Mouse (Mus musculus): Measurements from ENCODE around the gene Pan3. TPM values are rescaled to one million over a fixed set of nuclear protein-coding genes. Genes with fewer than 3 reads are reported as not detected.
A peak's percentile ranks its signal among the peaks of the same experiment; 100 is the strongest.

Pan3 gene
- polyA plus RNA-seq, 1 experiment from 2014 or later = 44.7 TPM

- H3K9me3 ChIP-seq (replicated peaks; ENCODE audit: control insufficient read depth, low read length) = 0 out of 2 replicates have a peak, but pooled peaks cover 2% of the 10 kb centered on the region
- peaks cover 45% of the 10 kb centered on the region for H3K27me3 ChIP-seq (ENCODE audit: control insufficient read depth, insufficient read depth, low read length)
- peak within 1 kb of the TSS; percentile 81 for H3K4me2 ChIP-seq (ENCODE audit: low read depth, low read length)
- peaks cover 8% of the 10 kb centered on the region; the same call in 1 of the 2 replicates for H3K4me1 ChIP-seq (ENCODE audit: control insufficient read depth, insufficient read depth, low read length)
- ATAC-seq (replicated peaks; ENCODE audit: extremely low read depth, insufficient read depth, low FRiP score) = peak; percentile 58
- WGBS = 3% methylated on average over 56 of the region's 56 CpGs
- peak within 1 kb of the TSS; percentile 54 for H3K4me3 ChIP-seq (ENCODE audit: low read length)
- no peaks in the 10 kb centered on the region for H3K36me3 ChIP-seq (ENCODE audit: control insufficient read depth, insufficient read depth)
- H3K9ac ChIP-seq (ENCODE audit: low read length) = peak within 1 kb of the TSS; percentile 46
- H3K27ac ChIP-seq (ENCODE audit: low read length) = no peak within 1 kb of the TSS
These were observed 30.0 kb upstream of the Pan3 start, which contains the start of gene Flt3 for GRCm38 (mm10) chr5:147399843-147400504. TSS of gene Flt3 (minus strand) at chr5:147400489.

DNA sequence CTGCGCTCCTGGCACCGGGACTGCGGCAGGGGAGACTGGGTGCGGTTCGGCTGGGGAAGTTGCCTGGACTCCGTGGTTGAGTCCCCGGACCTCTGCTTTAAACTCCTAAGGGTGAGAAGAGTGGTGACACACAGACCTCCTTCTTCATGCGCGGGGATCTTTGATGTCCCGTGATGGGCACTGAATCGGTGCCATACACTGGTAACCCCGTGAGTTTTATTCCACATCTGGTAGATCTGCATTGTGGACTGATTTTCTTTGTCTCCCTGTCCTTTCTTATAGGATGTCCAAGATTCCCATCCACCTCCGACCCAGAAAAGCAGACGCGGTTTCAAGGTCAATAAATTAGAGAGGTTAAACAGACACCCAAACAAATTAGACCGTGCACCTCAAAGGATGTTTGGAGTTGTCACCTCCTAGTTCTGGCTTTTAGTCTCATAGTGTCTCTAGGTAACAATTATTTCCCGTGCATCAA is 29.4 kb upstream of the Pan3 start:
- H3K4me1 ChIP-seq (ENCODE audit: control insufficient read depth, insufficient read depth, low read length) = peaks cover 8% of the 10 kb centered on the region; the same call in 1 of the 2 replicates
- H3K9ac ChIP-seq (ENCODE audit: low read length) = peak overlapping the region; percentile 46
- no peak overlapping the region for H3K27ac ChIP-seq (ENCODE audit: low read length)
- no peaks in the 10 kb centered on the region for H3K36me3 ChIP-seq (ENCODE audit: control insufficient read depth, insufficient read depth)
- peaks cover 45% of the 10 kb centered on the region for H3K27me3 ChIP-seq (ENCODE audit: control insufficient read depth, insufficient read depth, low read length)
- ATAC-seq (replicated peaks; ENCODE audit: extremely low read depth, insufficient read depth, low FRiP score) = no peak
- 2% methylated on average over 17 of the region's 17 CpGs for WGBS
- peak overlapping the region; percentile 81 for H3K4me2 ChIP-seq (ENCODE audit: low read depth, low read length)
- no peaks in the 10 kb centered on the region for H3K9me3 ChIP-seq (replicated peaks; ENCODE audit: control insufficient read depth, low read length)
- H3K4me3 ChIP-seq (ENCODE audit: low read length) = peak overlapping the region; percentile 54

- Histone ChIP-seq H3K27ac (ENCODE audit: low read length) (no peak overlapping the region), H3K9ac (ENCODE audit: low read length) (no peak overlapping the region), H3K4me2 (ENCODE audit: low read depth, low read length) (peak overlapping the region; percentile 81), H3K27me3 (ENCODE audit: control insufficient read depth, insufficient read depth, low read length) (peaks cover 45% of the 10 kb centered on the region), H3K4me3 (ENCODE audit: low read length) (peak overlapping the region; percentile 54), H3K36me3 (ENCODE audit: control insufficient read depth, insufficient read depth) (no peaks in the 10 kb centered on the region), H3K4me1 (ENCODE audit: control insufficient read depth, insufficient read depth, low read length) (peaks cover 8% of the 10 kb centered on the region; the same call in 1 of the 2 replicates), H3K9me3 (replicated peaks; ENCODE audit: control insufficient read depth, low read length) (no peaks in the 10 kb centered on the region)
- ATAC-seq (replicated peaks; ENCODE audit: extremely low read depth, insufficient read depth, low FRiP score) = no peak
- 22% methylated on average over 11 of the region's 11 CpGs for WGBS
These were observed 28.9 kb upstream of the Pan3 start for GRCm38 (mm10) chr5:147401024-147401423.

GRCm38 (mm10) chr5:147402505-147402904 is 27.5 kb upstream of the Pan3 start:
- ATAC-seq (replicated peaks; ENCODE audit: extremely low read depth, insufficient read depth, low FRiP score) = no peak
- Histone ChIP-seq H3K27ac (ENCODE audit: low read length) (no peak overlapping the region), H3K9ac (ENCODE audit: low read length) (no peak overlapping the region), H3K36me3 (ENCODE audit: control insufficient read depth, insufficient read depth) (no peaks in the 10 kb centered on the region), H3K4me1 (ENCODE audit: control insufficient read depth, insufficient read depth, low read length) (peaks cover 8% of the 10 kb centered on the region; the same call in 1 of the 2 replicates), H3K9me3 (replicated peaks; ENCODE audit: control insufficient read depth, low read length) (peaks cover 2% of the 10 kb centered on the region; the same call in 1 of the 2 replicates), H3K27me3 (ENCODE audit: control insufficient read depth, insufficient read depth, low read length) (peaks cover 43% of the 10 kb centered on the region), H3K4me3 (ENCODE audit: low read length) (no peak overlapping the region), H3K4me2 (ENCODE audit: low read depth, low read length) (no peak overlapping the region)
- 25% methylated on average over 5 of the region's 5 CpGs for WGBS

- H3K36me3 ChIP-seq (ENCODE audit: control insufficient read depth, insufficient read depth) = no peaks in the 10 kb centered on the region
- peaks cover 10% of the 10 kb centered on the region for H3K27me3 ChIP-seq (ENCODE audit: control insufficient read depth, insufficient read depth, low read length)
- no peaks in the 10 kb centered on the region for H3K4me1 ChIP-seq (ENCODE audit: control insufficient read depth, insufficient read depth, low read length)
- peaks cover 2% of the 10 kb centered on the region; the same call in 1 of the 2 replicates for H3K9me3 ChIP-seq (replicated peaks; ENCODE audit: control insufficient read depth, low read length)
- no peak overlapping the region for H3K9ac ChIP-seq (ENCODE audit: low read length)
- no peak overlapping the region for H3K4me2 ChIP-seq (ENCODE audit: low read depth, low read length)
- H3K4me3 ChIP-seq (ENCODE audit: low read length) = no peak overlapping the region
- H3K27ac ChIP-seq (ENCODE audit: low read length) = no peak overlapping the region
- ATAC-seq (replicated peaks; ENCODE audit: extremely low read depth, insufficient read depth, low FRiP score) = no peak
- WGBS = 74% methylated on average over 5 of the region's 5 CpGs
These were observed 23.8 kb upstream of the Pan3 start for GRCm38 (mm10) chr5:147406135-147406534.

- no peak overlapping the region for H3K9ac ChIP-seq (ENCODE audit: low read length)
- H3K4me3 ChIP-seq (ENCODE audit: low read length) = peak overlapping the region; percentile 38
- H3K9me3 ChIP-seq (replicated peaks; ENCODE audit: control insufficient read depth, low read length) = peaks cover 2% of the 10 kb centered on the region; the same call in 1 of the 2 replicates
- peak overlapping the region; percentile 58 for H3K4me2 ChIP-seq (ENCODE audit: low read depth, low read length)
- no peaks in the 10 kb centered on the region for H3K36me3 ChIP-seq (ENCODE audit: control insufficient read depth, insufficient read depth)
- H3K27ac ChIP-seq (ENCODE audit: low read length) = no peak overlapping the region
- H3K4me1 ChIP-seq (ENCODE audit: control insufficient read depth, insufficient read depth, low read length) = no peaks in the 10 kb centered on the region
- H3K27me3 ChIP-seq (ENCODE audit: control insufficient read depth, insufficient read depth, low read length) = no peaks in the 10 kb centered on the region
- no peak; the same call in 1 of the 2 replicates for ATAC-seq (replicated peaks; ENCODE audit: extremely low read depth, insufficient read depth, low FRiP score)
- 40% methylated on average over 29 of the region's 29 CpGs for WGBS
These were observed 21.2 kb upstream of the Pan3 start for GRCm38 (mm10) chr5:147408731-147409130.

GRCm38 (mm10) chr5:147410585-147410984 is 19.4 kb upstream of the Pan3 start:
- H3K4me2 ChIP-seq (ENCODE audit: low read depth, low read length) = no peak overlapping the region
- H3K27ac ChIP-seq (ENCODE audit: low read length) = no peak overlapping the region
- no peak for ATAC-seq (replicated peaks; ENCODE audit: extremely low read depth, insufficient read depth, low FRiP score)
- H3K36me3 ChIP-seq (ENCODE audit: control insufficient read depth, insufficient read depth) = no peaks in the 10 kb centered on the region
- peaks cover 2% of the 10 kb centered on the region; the same call in 1 of the 2 replicates for H3K9me3 ChIP-seq (replicated peaks; ENCODE audit: control insufficient read depth, low read length)
- H3K27me3 ChIP-seq (ENCODE audit: control insufficient read depth, insufficient read depth, low read length) = no peaks in the 10 kb centered on the region
- H3K4me3 ChIP-seq (ENCODE audit: low read length) = no peak overlapping the region
- H3K4me1 ChIP-seq (ENCODE audit: control insufficient read depth, insufficient read depth, low read length) = no peaks in the 10 kb centered on the region
- no peak overlapping the region for H3K9ac ChIP-seq (ENCODE audit: low read length)
- 78% methylated on average over 6 of the region's 6 CpGs for whole genome bisulfite sequencing

- ATAC-seq (replicated peaks; ENCODE audit: extremely low read depth, insufficient read depth, low FRiP score) = no peak
- 57% methylated on average over 1 of the region's 1 CpGs for WGBS
These were observed 12.0 kb upstream of the Pan3 start for GRCm38 (mm10) chr5:147417986-147418385.

GRCm38 (mm10) chr5:147418394-147419121 is 11.4 kb upstream of the Pan3 start:
- WGBS = 31% methylated on average over 10 of the region's 10 CpGs
- Histone ChIP-seq H3K4me3 (ENCODE audit: low read length) (peak overlapping the region; percentile 7; the same call in 1 of the 2 replicates), H3K27ac (ENCODE audit: low read length) (no peak overlapping the region), H3K9me3 (replicated peaks; ENCODE audit: control insufficient read depth, low read length) (no peaks in the 10 kb centered on the region), H3K27me3 (ENCODE audit: control insufficient read depth, insufficient read depth, low read length) (no peaks in the 10 kb centered on the region), H3K36me3 (ENCODE audit: control insufficient read depth, insufficient read depth) (no peaks in the 10 kb centered on the region), H3K4me1 (ENCODE audit: control insufficient read depth, insufficient read depth, low read length) (no peaks in the 10 kb centered on the region), H3K4me2 (ENCODE audit: low read depth, low read length) (peak overlapping the region; percentile 29; the same call in 1 of the 2 replicates), H3K9ac (ENCODE audit: low read length) (peak overlapping the region; percentile 7; the same call in 1 of the 2 replicates)
- peak; percentile 58 for ATAC-seq (replicated peaks; ENCODE audit: extremely low read depth, insufficient read depth, low FRiP score)

More at GRCm38 (mm10) chr5:147417986-147418385, 12.0 kb upstream of the Pan3 start:
- no peaks in the 10 kb centered on the region for H3K4me1 ChIP-seq (ENCODE audit: control insufficient read depth, insufficient read depth, low read length)
- no peaks in the 10 kb centered on the region for H3K9me3 ChIP-seq (replicated peaks; ENCODE audit: control insufficient read depth, low read length)
- no peaks in the 10 kb centered on the region for H3K27me3 ChIP-seq (ENCODE audit: control insufficient read depth, insufficient read depth, low read length)
- no peak overlapping the region for H3K4me3 ChIP-seq (ENCODE audit: low read length)
- no peaks in the 10 kb centered on the region for H3K36me3 ChIP-seq (ENCODE audit: control insufficient read depth, insufficient read depth)
- H3K9ac ChIP-seq (ENCODE audit: low read length) = no peak overlapping the region
- H3K4me2 ChIP-seq (ENCODE audit: low read depth, low read length) = no peak overlapping the region
- H3K27ac ChIP-seq (ENCODE audit: low read length) = no peak overlapping the region

Measured in heart, embryonic 16.5 days (tissue).